Mouse (Mus musculus) lung, postnatal 0 days (tissue): Measurements from ENCODE around the gene Ccdc91. TPM values are rescaled to one million over a fixed set of nuclear protein-coding genes. Genes with fewer than 3 reads are reported as not detected.

Source experiments
- ATAC-seq: fragments of 200-750 bp; cut with Nextera tagmentation; 2 replicates; pipeline ENCODE4 v1.8.0; 2017; ENCODE audit warnings: moderate library complexity
- DNase-seq: peaks from one replicate; pipeline ENCODE4 v3.0.0-alpha.2; 2016; ENCODE audit warnings: low spot score
- H3K27ac ChIP-seq: fragments of 300-500 bp; sonication (generic); 2 replicates; pipeline ENCODE4 v1.5.1; 2014; ENCODE audit warnings: antibody characterized with exemption, mild to moderate bottlenecking, low read length, mixed read lengths
- H3K27me3 ChIP-seq: fragments of 300-500 bp; sonication (generic); replicated peaks from 2 replicates; pipeline ENCODE4 v1.6.1; 2014; ENCODE audit warnings: low read length, mixed read lengths; ENCODE audit not compliant: insufficient read depth
- H3K36me3 ChIP-seq: fragments of 300-500 bp; sonication (generic); 2 replicates; pipeline ENCODE4 v1.6.1; 2014; ENCODE audit warnings: low read length, mixed read lengths; ENCODE audit not compliant: insufficient read depth
- H3K4me1 ChIP-seq: fragments of 300-500 bp; sonication (generic); 2 replicates; pipeline ENCODE4 v1.6.1; 2014; ENCODE audit warnings: antibody characterized with exemption, low read depth, low read length, mixed read lengths; ENCODE audit not compliant: insufficient read depth
- H3K4me2 ChIP-seq: fragments of 300-500 bp; sonication (generic); replicated peaks from 2 replicates; pipeline ENCODE4 v1.6.1; 2014; ENCODE audit warnings: low read depth, mild to moderate bottlenecking, low read length, moderate library complexity, mixed read lengths
- H3K4me3 ChIP-seq: fragments of 300-500 bp; sonication (generic); 2 replicates; pipeline ENCODE4 v1.5.1; 2014; ENCODE audit warnings: low read depth, low read length
- H3K9ac ChIP-seq: fragments of 300-500 bp; sonication (generic); replicated peaks from 2 replicates; pipeline ENCODE4 v1.6.1; 2014; ENCODE audit warnings: low read depth, mild to moderate bottlenecking
- H3K9me3 ChIP-seq: fragments of 300-500 bp; sonication (generic); 2 replicates; pipeline ENCODE4 v1.6.1; 2016; ENCODE audit warnings: low read length, mixed read lengths
- CTCF ChIP-seq: IDR thresholded peaks from 2 replicates; pipeline ENCODE4 v1.5.1; 2016; ENCODE audit warnings: antibody characterized with exemption, mild to moderate bottlenecking
- EP300 ChIP-seq: IDR thresholded peaks from 2 replicates; pipeline ENCODE4 v1.6.1; 2016; ENCODE audit warnings: antibody characterized with exemption, mild to moderate bottlenecking, control low read depth
- WGBS: fragments of 180-500 bp; shearing (Covaris S2); extraction: QIAGEN DNeasy Blood & Tissue Kit; methylation state at CpG from one replicate; pipeline ENCODE4 v1.1.7; 2014; 5-methylcytosine and 5-hydroxymethylcytosine counted together
- polyA plus RNA-seq: library from polyadenylated mRNA; unstranded; fragments of >200 nt; fragmentation: Nextera tagmentation; extraction: Ambion mirVana; gene quantifications from 2 replicates; pipeline ENCODE4 v1.2.1, GENCODE M21; 2015

The Ccdc91 gene
- polyA plus RNA-seq, 1 experiment from 2014 or later, result 23.9 TPM

- no peak for TF ChIP-seq EP300
- TF ChIP-seq CTCF, result no peak
- no peaks in the 10 kb centered on the region for H3K27me3 ChIP-seq
- no peak for ATAC-seq
- H3K9ac ChIP-seq, result no peak overlapping the region
- H3K4me3 ChIP-seq, result no peak overlapping the region
- no peaks in the 10 kb centered on the region for H3K4me1 ChIP-seq
- no peak overlapping the region for H3K4me2 ChIP-seq
- WGBS, result 73% methylated on average over 3 of the region's 3 CpGs
- H3K27ac ChIP-seq, result no peak overlapping the region
- H3K9me3 ChIP-seq, result no peaks in the 10 kb centered on the region
- no peak for DNase-seq
- no peaks in the 10 kb centered on the region for H3K36me3 ChIP-seq
These were observed 112.0 kb downstream of the Ccdc91 start for GRCm38 (mm10) chr6:147587675-147588074.

DNA sequence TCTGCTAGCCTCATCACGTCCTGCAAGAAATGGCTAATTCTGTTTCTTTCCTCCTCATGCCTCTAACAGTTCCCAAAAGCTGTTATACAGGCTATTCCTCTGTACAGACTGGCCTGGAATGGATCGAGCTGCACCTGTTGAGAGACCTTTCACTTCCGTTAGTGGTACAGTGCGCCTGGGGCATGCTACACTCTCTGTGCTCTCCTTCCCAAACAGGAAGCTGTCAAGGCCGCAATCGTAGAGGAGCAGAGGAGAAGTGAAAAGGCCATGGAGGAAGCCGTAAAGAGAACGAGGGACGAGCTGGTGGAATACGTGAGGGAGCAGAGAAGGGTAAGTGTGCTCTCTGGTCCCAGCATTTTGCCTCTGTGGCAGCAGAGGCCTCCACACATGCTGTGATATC lies 131.0 kb downstream of the Ccdc91 start:
- no peak overlapping the region for H3K27ac ChIP-seq
- no peaks in the 10 kb centered on the region for H3K36me3 ChIP-seq
- no peak overlapping the region for H3K4me3 ChIP-seq
- DNase-seq (no peak), ATAC-seq (no peak)
- no peak overlapping the region for H3K9ac ChIP-seq
- H3K4me1 ChIP-seq, result no peaks in the 10 kb centered on the region
- 58% methylated on average over 10 of the region's 10 CpGs for WGBS
- H3K9me3 ChIP-seq, result no peaks in the 10 kb centered on the region
- no peak overlapping the region for H3K4me2 ChIP-seq
- no peaks in the 10 kb centered on the region for H3K27me3 ChIP-seq
- no peak for TF ChIP-seq CTCF
- TF ChIP-seq EP300, result no peak

DNA sequence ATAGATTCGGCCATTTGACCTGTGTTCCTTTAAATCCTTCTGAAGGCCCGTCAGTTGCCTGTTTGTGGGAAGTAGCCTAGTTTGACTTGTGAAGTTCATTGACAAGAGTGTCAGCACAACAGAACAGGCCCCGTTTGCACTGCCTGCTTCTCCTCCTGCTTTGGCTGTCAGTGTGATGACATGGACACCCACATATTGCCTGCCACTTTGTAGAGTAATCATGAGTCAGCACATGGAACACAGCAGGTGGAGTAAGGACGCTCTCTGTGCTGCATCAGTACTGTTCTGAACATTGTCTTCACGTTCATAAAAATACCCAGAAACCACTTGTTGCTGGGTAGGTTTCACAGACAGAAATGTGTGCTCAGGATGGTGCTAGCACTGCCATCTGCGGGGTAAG lies 132.0 kb downstream of the Ccdc91 start:
- H3K9ac ChIP-seq, result no peak overlapping the region
- no peaks in the 10 kb centered on the region for H3K36me3 ChIP-seq
- H3K4me3 ChIP-seq, result no peak overlapping the region
- H3K27ac ChIP-seq, result no peak overlapping the region
- no peaks in the 10 kb centered on the region for H3K9me3 ChIP-seq
- WGBS, result 67% methylated on average over 6 of the region's 6 CpGs
- no peak for ATAC-seq
- no peaks in the 10 kb centered on the region for H3K27me3 ChIP-seq
- H3K4me1 ChIP-seq, result no peaks in the 10 kb centered on the region
- TF ChIP-seq CTCF (no peak), EP300 (no peak)
- no peak overlapping the region for H3K4me2 ChIP-seq
- no peak for DNase-seq

DNA sequence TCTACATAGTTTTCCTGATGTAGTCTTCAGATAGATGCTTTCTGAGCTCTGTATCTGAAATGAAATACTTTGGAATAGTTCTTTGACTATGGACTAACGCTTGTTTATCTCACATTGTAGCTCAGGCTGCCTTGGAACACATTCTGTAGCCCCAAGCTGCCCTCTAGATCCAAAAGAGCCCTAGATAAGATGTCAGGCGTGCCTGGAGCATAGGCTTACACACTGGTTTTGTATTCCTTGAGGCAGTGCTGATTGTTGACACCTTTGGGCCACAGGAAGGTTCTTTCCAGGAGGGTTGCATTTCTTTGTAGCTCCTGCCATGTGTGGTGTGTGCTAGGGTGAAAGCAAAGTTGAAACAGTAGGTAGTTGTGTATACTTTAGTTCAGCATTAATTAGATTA lies 139.7 kb downstream of the Ccdc91 start:
- ATAC-seq (no peak), DNase-seq (no peak)
- no peaks in the 10 kb centered on the region for H3K27me3 ChIP-seq
- 66% methylated on average over 2 of the region's 2 CpGs for WGBS
- no peaks in the 10 kb centered on the region for H3K4me1 ChIP-seq
- H3K36me3 ChIP-seq, result no peaks in the 10 kb centered on the region
- H3K27ac ChIP-seq, result no peak overlapping the region
- no peak overlapping the region for H3K4me2 ChIP-seq
- no peak overlapping the region for H3K4me3 ChIP-seq
- TF ChIP-seq EP300, result no peak
- no peak for TF ChIP-seq CTCF
- no peaks in the 10 kb centered on the region for H3K9me3 ChIP-seq
- no peak overlapping the region for H3K9ac ChIP-seq

GRCm38 (mm10) chr6:147623142-147623541 lies 147.5 kb downstream of the Ccdc91 start:
- Histone ChIP-seq H3K4me1 (no peaks in the 10 kb centered on the region), H3K9ac (no peak overlapping the region), H3K4me3 (no peak overlapping the region), H3K27ac (no peak overlapping the region), H3K27me3 (no peaks in the 10 kb centered on the region), H3K36me3 (no peaks in the 10 kb centered on the region), H3K4me2 (no peak overlapping the region), H3K9me3 (no peaks in the 10 kb centered on the region)
- TF ChIP-seq EP300, result no peak
- no peak for TF ChIP-seq CTCF
- ATAC-seq (no peak), DNase-seq (no peak)
- 86% methylated on average over 3 of the region's 3 CpGs for WGBS

GRCm38 (mm10) chr6:147636464-147636863 lies 160.8 kb downstream of the Ccdc91 start:
- DNase-seq, result no peak
- 69% methylated on average over 5 of the region's 5 CpGs for WGBS
- H3K27ac ChIP-seq, result no peak overlapping the region

DNA sequence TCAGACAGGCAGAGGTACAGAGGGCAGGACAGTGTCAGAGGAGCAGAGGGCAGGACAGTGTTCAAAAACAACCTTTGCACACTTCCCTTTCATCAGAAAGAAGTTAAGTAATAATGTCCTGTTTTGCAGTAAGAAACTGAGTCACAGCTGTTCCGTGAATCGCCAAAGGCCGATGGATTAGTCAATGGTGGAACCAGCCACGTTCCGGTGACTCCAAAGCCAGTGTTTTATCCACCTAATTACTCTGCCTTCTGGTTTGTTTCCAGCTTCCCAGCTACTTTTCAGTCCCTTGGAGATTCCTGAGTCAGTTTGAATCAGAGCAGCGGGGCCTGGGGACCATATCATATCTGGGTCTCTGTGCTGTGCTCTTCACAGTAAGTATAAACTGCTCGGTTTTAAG lies 168.2 kb downstream of the Ccdc91 start:
- Histone ChIP-seq H3K4me2 (no peak overlapping the region), H3K36me3 (no peaks in the 10 kb centered on the region), H3K4me1 (no peaks in the 10 kb centered on the region), H3K9ac (no peak overlapping the region), H3K9me3 (no peaks in the 10 kb centered on the region), H3K4me3 (no peak overlapping the region), H3K27me3 (no peaks in the 10 kb centered on the region), H3K27ac (no peak overlapping the region)
- 87% methylated on average over 7 of the region's 7 CpGs for WGBS
- ATAC-seq, result no peak
- TF ChIP-seq EP300 (no peak), CTCF (no peak)
- DNase-seq, result no peak

More at GRCm38 (mm10) chr6:147636464-147636863, 160.8 kb downstream of the Ccdc91 start:
- Histone ChIP-seq H3K36me3 (no peaks in the 10 kb centered on the region), H3K9me3 (no peaks in the 10 kb centered on the region), H3K4me1 (no peaks in the 10 kb centered on the region), H3K9ac (no peak overlapping the region), H3K27me3 (no peaks in the 10 kb centered on the region), H3K4me2 (no peak overlapping the region), H3K4me3 (no peak overlapping the region)
- TF ChIP-seq EP300 (no peak), CTCF (no peak)
- ATAC-seq, result no peak
